Mouse (Mus musculus) thymus, postnatal 25 days (tissue): ENCODE results near the gene Klk7.

Source experiments
- DNase-seq: peaks from one replicate; pipeline ENCODE4 v3.0.0; 2022

Klk7 gene

DNA sequence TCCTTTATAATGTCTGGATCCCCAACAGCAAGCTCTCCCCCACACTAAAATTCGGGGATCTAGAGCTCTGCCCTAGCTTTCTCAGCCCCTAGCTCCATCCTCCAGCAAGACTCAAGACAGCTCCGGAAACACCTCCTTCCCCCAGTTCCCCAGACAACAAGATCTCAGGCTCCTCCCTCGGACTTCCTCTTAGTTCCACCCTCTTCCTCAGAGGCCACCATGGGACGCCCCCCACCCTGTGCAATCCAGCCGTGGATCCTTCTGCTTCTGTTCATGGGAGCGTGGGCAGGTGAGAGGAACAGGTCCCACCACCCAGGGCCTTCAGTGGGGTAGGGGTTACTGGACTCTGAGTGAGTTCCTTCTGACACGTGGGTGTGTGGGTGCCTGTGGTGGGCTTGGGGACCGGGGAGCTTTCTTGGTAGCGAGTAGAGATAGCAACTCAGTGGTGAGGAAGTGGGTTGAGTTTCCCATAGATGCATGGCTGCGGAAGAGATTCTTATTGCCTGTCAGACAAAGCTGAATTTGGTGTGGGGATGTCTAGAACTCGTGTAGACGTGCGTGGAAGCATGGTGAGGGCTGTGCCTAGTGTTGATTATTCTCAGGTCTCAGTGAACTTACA, 13.1 kb upstream of the Klk7 start:
- peak; percentile 57 for DNase-seq

GRCm38 (mm10) chr7:43799876-43800275, 11.2 kb upstream of the Klk7 start:
- no peak for DNase-seq

DNA sequence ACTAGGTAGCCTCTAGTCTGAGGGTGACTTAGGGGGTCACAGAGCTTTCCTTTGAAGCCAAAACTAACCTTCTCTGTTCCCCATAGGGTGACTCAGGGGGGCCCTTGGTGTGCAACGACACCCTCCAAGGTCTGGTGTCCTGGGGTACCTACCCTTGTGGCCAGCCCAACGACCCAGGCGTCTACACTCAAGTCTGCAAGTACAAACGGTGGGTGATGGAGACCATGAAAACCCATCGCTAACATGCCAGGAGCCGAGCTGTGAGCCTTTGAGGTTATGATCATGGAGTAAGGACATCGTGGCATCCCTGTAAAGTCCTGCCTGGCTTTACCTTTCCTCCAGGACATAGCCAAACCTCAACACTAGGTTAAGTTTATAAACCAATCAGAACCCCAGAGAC, 4.1 kb downstream of the Klk7 start:
- no peak for DNase-seq

- DNase-seq, result no peak
These were observed 5.7 kb downstream of the Klk7 start for GRCm38 (mm10) chr7:43816746-43817145.

DNA sequence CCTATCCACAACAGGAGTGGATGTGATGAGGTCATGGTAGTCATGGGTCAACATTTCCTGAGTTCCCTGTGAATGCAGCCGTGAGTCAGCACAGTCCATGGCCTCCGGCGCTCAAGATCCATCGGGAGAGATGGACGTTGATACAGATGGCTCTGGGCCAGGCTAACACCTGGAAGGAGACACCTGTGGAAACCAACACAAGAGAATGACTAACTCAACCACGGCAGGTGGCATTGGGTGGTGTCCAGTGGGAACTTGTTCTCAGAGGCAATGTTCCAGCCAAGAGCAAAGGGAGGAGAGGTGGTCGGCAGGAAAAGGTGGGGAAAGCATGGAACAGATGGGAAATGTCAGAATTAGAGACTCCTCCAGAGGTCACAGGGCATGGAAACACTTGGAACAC, 10.5 kb downstream of the Klk7 start:
- DNase-seq, result no peak

DNA sequence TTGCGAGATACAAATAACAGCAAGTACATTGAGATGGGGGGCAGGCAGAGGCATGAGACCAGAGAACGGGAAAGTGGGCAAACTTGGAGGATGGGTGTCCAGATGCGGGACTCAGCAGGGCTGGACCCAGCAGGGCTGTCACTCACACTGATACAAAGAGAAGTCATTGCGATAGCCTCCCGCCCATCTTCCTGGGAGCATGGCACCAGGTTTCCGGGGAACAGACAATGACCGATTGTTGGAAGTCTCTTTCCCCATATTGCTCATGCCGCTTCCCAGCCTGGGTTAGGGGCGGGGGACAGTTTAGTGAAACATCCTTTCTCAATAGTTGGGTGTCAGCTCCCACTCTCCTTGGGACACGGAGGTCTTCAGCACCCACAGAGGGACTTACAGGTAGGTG, 13.1 kb downstream of the Klk7 start, which contains the start of gene Klk6:
Gene Klk6 (plus strand): TSS at position 301 of the 400 bp plus-strand sequence.
- DNase-seq, result no peak

GRCm38 (mm10) chr7:43826056-43826455, 15.0 kb downstream of the Klk7 start:
- DNase-seq, result no peak

DNA sequence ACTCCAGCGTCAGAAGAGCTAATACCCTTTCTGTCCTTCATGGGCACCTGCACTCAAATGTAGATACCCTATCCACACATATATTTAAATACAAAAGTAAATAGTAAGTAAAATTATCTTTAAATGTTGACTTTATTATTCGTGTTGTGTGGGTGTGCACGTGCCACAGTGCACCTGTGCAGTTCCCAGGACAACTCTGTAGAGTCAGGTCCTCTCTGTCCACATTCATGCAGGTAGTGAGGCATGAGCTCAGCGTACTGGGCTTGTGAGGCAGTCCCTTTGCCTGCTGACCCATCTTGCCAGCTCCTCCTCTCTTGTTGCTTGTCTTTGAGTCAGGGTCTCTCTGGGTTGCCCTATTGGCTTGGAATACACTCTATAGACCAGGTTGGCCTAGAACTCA, 16.6 kb downstream of the Klk7 start:
- DNase-seq, result no peak

GRCm38 (mm10) chr7:43829006-43829405, 17.9 kb downstream of the Klk7 start:
- no peak for DNase-seq

GRCm38 (mm10) chr7:43841701-43842100, 30.6 kb downstream of the Klk7 start, which contains the start of gene Klk5:
TSS of gene Klk5 (plus strand) at chr7:43841971.
- no peak for DNase-seq

DNA sequence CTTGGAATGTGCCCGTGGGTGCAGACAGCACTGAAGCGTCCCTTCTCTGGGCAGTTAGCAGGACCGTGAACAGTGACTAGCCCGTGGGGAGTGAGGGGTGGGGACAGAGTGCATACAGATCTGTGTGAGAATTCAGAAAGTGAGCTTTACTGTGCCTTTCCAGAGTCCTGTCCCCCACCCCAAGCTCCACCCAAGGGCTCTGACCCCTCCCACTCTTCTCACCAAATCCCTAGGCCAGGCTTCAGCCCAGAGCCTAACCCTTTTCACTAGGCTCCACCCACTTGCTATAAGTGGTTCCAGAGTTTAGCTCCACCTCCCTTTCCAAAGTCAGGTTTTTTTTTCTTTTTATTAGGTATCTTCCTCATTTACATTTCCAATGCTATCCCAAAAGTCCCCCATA, 32.7 kb downstream of the Klk7 start:
- no peak for DNase-seq

DNA sequence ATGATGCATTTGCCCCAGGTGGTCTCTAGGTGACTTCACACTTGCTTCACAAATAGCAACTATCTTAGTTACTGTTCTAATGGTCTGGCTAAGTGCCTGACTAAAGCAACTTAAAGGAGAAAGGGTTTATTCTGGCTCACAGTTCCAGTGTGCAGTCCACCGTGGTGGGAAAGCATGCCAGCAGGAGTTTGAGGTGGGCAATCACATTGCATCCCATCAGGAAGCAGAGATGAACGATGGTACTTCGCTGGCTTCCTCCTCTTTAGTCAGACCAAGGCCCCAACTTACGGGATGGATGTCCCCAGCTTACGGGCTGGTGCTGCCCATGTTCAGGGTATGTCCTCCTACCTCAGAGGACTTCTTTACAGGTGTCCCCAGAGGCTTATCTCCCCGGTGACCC, 40.5 kb downstream of the Klk7 start:
- DNase-seq, result no peak

DNA sequence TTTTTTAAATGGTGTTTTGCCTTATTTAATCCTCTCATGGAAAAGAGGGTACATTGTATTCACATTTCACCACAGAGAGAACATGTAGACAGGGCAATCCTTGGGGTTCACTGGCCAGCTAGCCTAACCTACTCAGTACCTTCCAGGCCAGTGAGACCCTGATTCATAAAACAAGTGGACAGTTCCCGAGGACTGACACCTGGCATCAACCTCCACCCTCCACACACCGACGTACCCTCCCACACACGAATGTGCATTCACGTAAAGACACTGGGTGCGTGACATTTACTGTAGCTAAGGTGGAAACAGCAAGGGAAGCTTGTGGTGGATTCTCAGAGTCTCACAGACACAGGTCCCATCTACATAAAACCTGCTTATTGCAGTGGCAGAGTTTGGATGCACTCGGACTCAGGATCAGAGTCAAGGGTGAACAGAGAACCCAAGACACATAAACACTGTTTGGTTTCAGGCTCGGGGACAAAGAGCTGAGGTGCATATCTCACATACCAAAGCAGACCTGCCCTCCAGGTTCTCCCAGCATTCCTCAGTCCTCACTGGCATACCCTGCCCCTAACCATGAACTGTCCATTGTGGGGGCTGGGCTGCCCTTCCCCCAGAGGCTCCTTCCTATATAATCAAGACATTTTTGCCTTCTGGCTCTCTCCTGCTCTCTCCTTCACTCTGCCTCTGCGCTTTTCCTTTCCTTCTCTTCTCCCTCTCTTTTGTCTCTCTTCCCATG, 43.7 kb downstream of the Klk7 start:
- DNase-seq, result no peak

DNA sequence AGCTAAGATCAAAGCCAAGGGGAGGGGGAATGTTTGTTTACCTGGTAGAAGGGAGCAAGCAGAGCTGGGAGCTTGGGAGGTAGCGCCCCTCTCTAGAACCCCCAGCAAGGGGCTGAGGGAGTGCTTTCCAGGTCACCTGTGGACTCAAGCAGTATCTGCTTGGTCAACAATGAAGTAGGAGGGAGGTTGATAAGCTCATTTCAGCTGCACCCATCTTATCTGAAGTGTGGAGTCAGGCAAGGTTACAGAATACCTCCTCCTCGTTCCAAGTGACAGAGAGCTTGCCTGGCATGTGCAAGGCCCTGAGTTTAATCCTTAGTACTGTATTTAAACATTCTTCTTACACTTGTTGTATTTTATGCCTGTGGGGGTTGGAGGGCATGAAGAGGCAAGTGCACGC, 44.6 kb downstream of the Klk7 start:
- no peak for DNase-seq

- no peak for DNase-seq
These were observed 45.2 kb downstream of the Klk7 start for GRCm38 (mm10) chr7:43856307-43856706.

DNA sequence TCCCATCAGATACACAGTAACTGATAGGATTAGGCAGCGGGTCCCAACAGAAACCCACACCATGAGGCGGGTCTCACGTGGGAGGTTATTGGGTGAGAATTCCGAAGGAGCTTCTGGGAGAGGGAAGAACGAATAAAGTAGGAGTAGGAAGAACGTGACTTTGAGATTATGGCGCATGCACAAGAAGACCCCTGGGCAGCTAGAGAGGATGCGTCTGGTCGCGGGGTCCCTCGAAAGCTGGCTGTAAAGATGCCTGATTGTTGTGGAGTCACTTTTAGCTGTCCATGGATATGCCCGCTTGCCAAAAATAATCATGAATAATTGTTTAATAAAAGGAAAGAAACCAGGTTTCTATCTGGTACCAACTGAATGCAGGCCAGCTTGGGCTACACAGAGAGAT, 46.4 kb downstream of the Klk7 start:
- no peak for DNase-seq

DNA sequence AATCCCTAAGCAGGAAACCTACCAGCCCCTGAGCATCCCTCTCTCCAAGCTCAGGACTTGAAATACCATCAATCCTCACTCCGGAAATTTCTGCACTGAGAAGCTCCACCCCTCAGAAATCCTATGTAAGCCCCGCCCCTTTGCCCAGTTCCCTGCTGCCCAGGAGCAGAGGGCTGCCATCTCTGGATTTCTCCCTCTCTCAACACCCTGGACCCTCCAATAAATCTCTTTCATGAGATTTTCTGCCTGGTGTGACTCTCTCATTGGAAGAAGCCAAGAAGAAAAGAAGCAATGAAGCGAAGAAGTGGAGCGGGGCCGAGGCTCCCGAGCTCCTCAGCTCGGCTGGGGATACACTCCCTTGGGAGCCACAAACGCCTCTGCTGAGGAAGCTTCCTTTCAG, 49.3 kb downstream of the Klk7 start:
- DNase-seq, result no peak
